Mouse (Mus musculus): ENCODE measurements around the gene Speer4f2. TPM values are rescaled to one million over a fixed set of nuclear protein-coding genes. Genes with fewer than 3 reads are reported as not detected.

The Speer4f2 gene
- total RNA-seq, 2 experiments from 2014 or later: not detected

Other genes with a start within 250 kb of the Speer4f2 start
- gene Speer4f1, start 102.9 kb downstream of the Speer4f2 start, total RNA-seq (2021): not detected
- gene Sema3c, start 201.1 kb downstream of the Speer4f2 start, total RNA-seq (2021): 10 to 100 TPM in 1 of 2 experiments, 1 to 10 TPM in 1; 9.4 to 20.5 TPM

All from adrenal gland, adult 18-20 months (tissue).